Mouse (Mus musculus): ENCODE results near the gene S100a1.

DNA sequence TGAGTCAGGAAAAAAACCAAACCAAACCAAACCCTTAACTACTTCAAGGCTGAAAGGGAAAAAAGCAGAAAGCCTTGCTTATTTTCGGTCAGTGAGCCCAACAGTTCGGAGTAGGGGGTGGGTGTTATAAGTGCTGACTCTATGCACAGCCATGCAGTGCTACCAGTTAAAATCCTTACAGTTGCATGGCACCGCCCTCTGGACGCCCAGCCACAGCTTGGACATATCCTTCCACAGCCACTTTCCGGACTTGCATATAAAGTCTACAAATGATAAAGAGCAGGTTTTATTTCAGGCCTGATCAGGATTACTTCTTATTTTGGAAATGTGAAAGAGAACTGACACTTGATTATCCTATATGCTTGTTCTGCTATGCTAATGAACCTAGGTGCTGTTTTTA is 9.0 kb downstream of the S100a1 start:
- TF ChIP-seq CTCF (conservative IDR thresholded peaks at IDR 0.05; ENCODE audit: insufficient read depth, insufficient read length, low read depth, low read length), result no peak
- no peak for TF ChIP-seq POLR2A (IDR thresholded peaks at IDR 0.05; ENCODE audit: low read depth, low read length)

Measured in kidney, adult 2 months (tissue).